Mouse (Mus musculus) ES-E14 (cell line): ENCODE measurements at regions not wholly inside any gene's neighbourhood (a gene's known extent, or its start where the extent isn't known, plus 50 kb on each side); places are given as distances from the start of the nearest gene placed in this dataset.
"Not testable (repeated sequence)": the region's sequence is repeated elsewhere in the genome, so short reads cannot be mapped to it uniquely, and the experiment has no call there.

Experiments
- DNase-seq: peaks from one replicate; pipeline ENCODE4 v3.0.0-alpha.2; 2013; ENCODE audit warnings: low read depth, low spot score
- H3K27ac ChIP-seq: 2 replicates; pipeline ENCODE4 v1.5.1; 2012; ENCODE audit warnings: low read depth, mild to moderate bottlenecking, low read length, moderate library complexity, mixed read lengths; ENCODE audit not compliant: poor library complexity, insufficient read depth, severe bottlenecking
- H3K36me3 ChIP-seq: 2 replicates; pipeline ENCODE4 v1.6.1; 2012; ENCODE audit warnings: mild to moderate bottlenecking, low read length, moderate library complexity, mixed read lengths; ENCODE audit not compliant: control insufficient read depth, poor library complexity, insufficient read depth, severe bottlenecking
- H3K4me1 ChIP-seq, 2 experiments: fragments of 150-350 bp in 1 of 2; sonication (generic) in 1 of 2; 2 replicates each; pipeline ENCODE4 v1.6.1; 2012; ENCODE audit warnings: low read length in 2 of 2, mild to moderate bottlenecking in 1 of 2, mixed read lengths in 1 of 2; ENCODE audit not compliant: control insufficient read depth in 2 of 2, insufficient read depth in 2 of 2, poor library complexity in 1 of 2
- H3K4me3 ChIP-seq, 2 experiments: fragments of 150-350 bp in 1 of 2; sonication (generic) in 1 of 2; 2 replicates each; pipeline ENCODE4 v1.5.1; 2012; ENCODE audit warnings: low read length in 2 of 2, low read depth in 1 of 2, mild to moderate bottlenecking in 1 of 2, mixed read lengths in 1 of 2; ENCODE audit not compliant: insufficient read depth in 1 of 2, poor library complexity in 1 of 2, severe bottlenecking in 1 of 2
- H3K9ac ChIP-seq: 2 replicates; pipeline ENCODE4 v1.6.1; 2012; ENCODE audit warnings: low read depth, mild to moderate bottlenecking, low read length, mixed read lengths; ENCODE audit not compliant: poor library complexity, insufficient read depth, severe bottlenecking
- H3K9me3 ChIP-seq: fragments of 150-350 bp; sonication (generic); 2 replicates; pipeline ENCODE4 v1.6.1; 2012; ENCODE audit warnings: low read depth, mild to moderate bottlenecking, low read length; ENCODE audit not compliant: control insufficient read depth, insufficient read depth
- CHD2 ChIP-seq: IDR thresholded peaks from 2 replicates; pipeline ENCODE4 v1.6.1; 2014; ENCODE audit warnings: mild to moderate bottlenecking, low read depth, low read length, inconsistent platforms
- HCFC1 ChIP-seq: IDR thresholded peaks from 2 replicates; pipeline ENCODE4 v1.6.1; 2012; ENCODE audit warnings: low read length, inconsistent platforms, borderline replicate concordance; ENCODE audit not compliant: insufficient read depth
- MAFK ChIP-seq: IDR thresholded peaks from 2 replicates; pipeline ENCODE4 v1.6.1; 2014; ENCODE audit warnings: mild to moderate bottlenecking, low read depth, low read length, inconsistent platforms; ENCODE audit not compliant: insufficient read depth
- ZC3H11A ChIP-seq: IDR thresholded peaks from 2 replicates; pipeline ENCODE4 v1.6.1; 2012; ENCODE audit warnings: low read depth, mild to moderate bottlenecking, inconsistent platforms, low read length, borderline replicate concordance
- ZNF384 ChIP-seq: IDR thresholded peaks from 2 replicates; pipeline ENCODE4 v1.6.1; 2012; ENCODE audit warnings: low read depth, low read length, inconsistent platforms
- in situ Hi-C, 2 experiments: fragments of 600-800 bp; cut with MboI; formaldehyde crosslinking; loops; one replicate each; pipeline ENCODE4 v1.15.1; 2025; ENCODE audit warnings: low sequenced_read_pairs in 2 of 2, inconsistent platforms in 1 of 2; ENCODE audit not compliant: unreplicated experiment in 2 of 2

DNA sequence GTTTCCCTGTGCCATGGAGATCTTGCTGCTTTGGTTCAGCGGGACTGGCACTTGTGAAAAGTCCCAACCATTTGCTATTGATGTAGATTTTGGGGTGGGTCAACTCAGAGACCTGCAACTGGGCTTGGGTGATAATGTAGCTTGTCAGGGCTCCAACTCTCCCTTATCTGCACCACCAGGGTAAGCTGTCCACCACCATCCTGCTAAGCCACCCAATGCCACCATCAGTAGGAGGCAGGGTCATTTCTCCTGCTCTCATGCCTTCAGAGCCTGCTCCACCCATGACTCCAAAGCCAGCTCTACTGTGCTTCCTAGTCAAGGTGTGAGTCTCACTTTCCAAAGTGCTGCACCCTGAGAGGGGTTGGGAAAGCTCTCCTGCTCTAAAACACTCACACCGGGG, 776.2 kb downstream of the Diaph2 start:
- no peak overlapping the region for H3K9ac ChIP-seq
- no peak overlapping the region for H3K4me3 ChIP-seq
- no peak for TF ChIP-seq MAFK
- no peak for TF ChIP-seq ZC3H11A
- no peak for TF ChIP-seq HCFC1
- no peak for TF ChIP-seq CHD2
- no peak for TF ChIP-seq ZNF384
- in situ Hi-C loops: no loop called here
- no peaks in the 10 kb centered on the region for H3K36me3 ChIP-seq
- no peak for DNase-seq
- H3K4me1 ChIP-seq: no peaks in the 10 kb centered on the region
- H3K9me3 ChIP-seq: no peaks in the 10 kb centered on the region
- no peak overlapping the region for H3K27ac ChIP-seq

DNA sequence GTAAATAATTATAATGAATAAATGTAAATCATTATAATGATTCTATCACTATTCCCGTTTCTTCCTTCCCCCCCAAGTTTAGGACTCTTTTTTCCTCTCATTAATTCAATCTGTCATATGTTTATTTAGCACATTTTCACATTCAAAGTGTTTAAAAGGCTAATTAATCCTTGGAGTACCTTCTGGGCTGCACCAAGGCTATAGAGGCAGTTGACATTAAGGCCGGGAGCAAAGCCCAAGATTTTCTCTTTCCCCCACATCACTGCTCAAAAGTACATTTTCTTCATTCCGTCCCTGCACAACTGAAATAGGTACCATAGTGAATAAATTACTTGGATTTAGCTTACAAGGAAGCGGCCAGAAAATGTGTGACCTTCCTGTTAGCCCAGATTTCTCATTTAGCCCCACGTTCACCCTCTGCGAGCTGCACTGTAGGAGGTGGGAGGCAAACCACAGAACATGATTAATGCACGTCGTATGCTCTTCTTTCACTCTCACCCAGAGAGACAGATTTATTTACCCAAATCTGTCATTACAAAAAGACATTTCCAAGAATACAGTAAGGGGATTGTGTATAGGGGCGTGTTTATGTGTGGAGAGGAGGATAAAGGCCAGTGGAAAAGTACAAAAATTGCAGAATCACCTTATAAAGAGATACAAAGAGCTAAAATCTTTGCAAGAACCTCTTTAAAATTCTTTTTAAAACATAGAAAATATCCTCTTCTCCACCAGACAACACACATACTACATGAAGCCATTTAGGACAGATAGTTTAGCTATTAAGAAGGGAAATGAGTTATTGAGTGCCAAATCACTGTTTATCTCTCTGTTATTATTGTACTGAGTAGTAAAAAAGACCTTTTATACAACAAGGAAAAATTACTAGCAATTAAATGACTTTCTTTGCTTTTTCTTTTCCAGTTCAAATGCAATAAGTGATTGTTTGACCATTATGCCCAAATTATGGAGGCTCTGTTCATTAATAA, 783.9 kb downstream of the Diaph2 start:
- Histone ChIP-seq H3K4me3 (no peak overlapping the region), H3K9ac (no peak overlapping the region), H3K9me3 (no peaks in the 10 kb centered on the region), H3K4me1 (peaks cover 0 to 3% of the 10 kb centered on the region in 2 experiments; a peak in 1 of 4 replicates), H3K36me3 (no peaks in the 10 kb centered on the region), H3K27ac (no peak overlapping the region; the same call in 1 of the 2 replicates)
- in situ Hi-C loops: no loop called here
- TF ChIP-seq CHD2: no peak
- TF ChIP-seq ZNF384: no peak
- TF ChIP-seq ZC3H11A: no peak
- TF ChIP-seq HCFC1: no peak
- TF ChIP-seq MAFK: no peak
- DNase-seq: no peak

DNA sequence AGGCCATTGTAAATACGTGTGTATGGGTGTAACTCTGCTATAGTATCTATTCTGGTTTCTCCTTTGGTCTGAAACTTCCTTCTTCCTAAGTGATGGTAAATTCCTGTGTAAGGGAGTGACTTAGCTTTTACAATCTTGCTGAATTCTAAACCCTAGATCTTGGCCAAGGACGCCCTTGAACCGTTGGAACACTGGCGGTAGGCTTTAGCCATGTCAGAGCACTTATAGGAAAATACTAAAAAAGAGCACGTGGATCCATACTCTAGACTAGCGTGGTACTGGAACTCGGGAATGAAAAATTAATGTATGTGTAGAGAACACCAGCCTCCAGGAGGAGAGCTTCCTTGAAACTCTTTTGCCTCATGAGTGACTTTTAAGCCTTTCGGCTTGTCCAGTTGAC, 789.2 kb downstream of the Diaph2 start:
- not testable (repeated sequence) for H3K36me3 ChIP-seq, H3K4me3 ChIP-seq

DNA sequence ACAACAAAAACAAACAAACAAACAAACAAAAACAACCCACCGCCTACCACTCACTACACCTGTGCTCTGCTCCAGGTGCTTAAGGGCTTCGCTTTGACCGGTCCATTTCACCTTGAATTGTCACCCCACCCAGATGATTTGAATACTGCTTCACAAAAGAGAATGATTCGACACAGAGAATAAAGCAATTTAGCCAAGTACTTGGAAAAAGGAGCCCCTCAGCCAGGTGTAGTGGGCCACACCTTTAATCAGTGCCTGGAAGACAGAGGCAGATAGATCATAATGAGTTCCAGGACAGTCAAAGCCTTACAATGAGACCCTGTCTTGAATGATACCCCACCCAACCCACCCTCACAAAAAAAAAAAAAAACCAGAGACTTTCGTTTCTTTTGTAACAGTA, 798.5 kb downstream of the Diaph2 start:
- in situ Hi-C loops: no loop called here
- no peak overlapping the region; the same call in 1 of the 2 replicates for H3K27ac ChIP-seq
- H3K36me3 ChIP-seq: no peaks in the 10 kb centered on the region
- peaks cover 0 to 6% of the 10 kb centered on the region in 2 experiments; a peak in 1 of 4 replicates for H3K4me1 ChIP-seq
- H3K9ac ChIP-seq: no peak overlapping the region
- peak; percentile 45 for DNase-seq
- no peaks in the 10 kb centered on the region for H3K9me3 ChIP-seq
- no peak for TF ChIP-seq MAFK
- no peak for TF ChIP-seq ZC3H11A
- TF ChIP-seq CHD2: no peak
- TF ChIP-seq HCFC1: no peak
- no peak; the same call in 1 of the 2 replicates for TF ChIP-seq ZNF384
- no peak overlapping the region for H3K4me3 ChIP-seq

More for the DNA sequence above, 789.2 kb downstream of the Diaph2 start:
- H3K9ac ChIP-seq, H3K9me3 ChIP-seq, in situ Hi-C loops, DNase-seq, H3K4me1 ChIP-seq: not testable (repeated sequence)
- peak overlapping the region; percentile 71; the same call in 1 of the 2 replicates for H3K27ac ChIP-seq
